Mouse (Mus musculus): ENCODE data around the gene Primpol. TPM values are rescaled to one million over a fixed set of nuclear protein-coding genes. Genes with fewer than 3 reads are reported as not detected.

Gene Primpol
- polyA plus RNA-seq, 1 experiment from 2014 or later, result 11.0 TPM

GRCm38 (mm10) chr8:46526098-46526497 lies 90.9 kb downstream of the Primpol start:
- Histone ChIP-seq H3K27ac (replicated peaks; ENCODE audit: low read depth, low read length) (no peak overlapping the region), H3K9ac (ENCODE audit: low read length) (no peak overlapping the region), H3K36me3 (ENCODE audit: control insufficient read depth, insufficient read depth, low read length) (peaks cover 2% of the 10 kb centered on the region; the same call in 1 of the 2 replicates), H3K4me3 (ENCODE audit: low read depth, low read length) (no peak overlapping the region), H3K9me3 (ENCODE audit: control insufficient read depth, low read length) (no peaks in the 10 kb centered on the region), H3K4me2 (ENCODE audit: low read depth, severe bottlenecking) (no peak overlapping the region), H3K4me1 (ENCODE audit: control insufficient read depth, insufficient read depth, low read length) (no peaks in the 10 kb centered on the region), H3K27me3 (ENCODE audit: control insufficient read depth, insufficient read depth, low read length) (no peaks in the 10 kb centered on the region)
- DNase-seq (ENCODE audit: low spot score) (no peak), ATAC-seq (ENCODE audit: insufficient number of reproducible peaks, low FRiP score, low TSS enrichment, low read depth) (no peak)
- 91% methylated on average over 8 of the region's 8 CpGs for WGBS

Other genes with a start within 250 kb of the Primpol start
- 6.9 and 7.0 TPM in 2 replicates for gene Acsl1, start 146.2 kb downstream of the Primpol start, polyA plus RNA-seq (2014; fragmentation: Nextera tagmentation; extraction: Ambion mirVana)
- gene Cenpu, start 65.2 kb downstream of the Primpol start, polyA plus RNA-seq (2014; fragmentation: Nextera tagmentation; extraction: Ambion mirVana), result 27.9 and 28.5 TPM in 2 replicates
- gene Casp3, start 79 bp upstream of the Primpol start, polyA plus RNA-seq (2014; fragmentation: Nextera tagmentation; extraction: Ambion mirVana), result 136 and 142 TPM in 2 replicates
- 13.7 and 15.3 TPM in 2 replicates for gene Irf2, start 122.5 kb upstream of the Primpol start, polyA plus RNA-seq (2014; fragmentation: Nextera tagmentation; extraction: Ambion mirVana)

All from limb, embryonic 11.5 days (tissue).